Mouse (Mus musculus) right cerebral cortex, adult 18-20 months (tissue): Measurements from ENCODE around the gene Olfr666.
"Not testable (repeated sequence)": the region's sequence is repeated elsewhere in the genome, so short reads cannot be mapped to it uniquely, and the experiment has no call there.

ENCODE experiments used
- DNase-seq: peaks from one replicate; pipeline ENCODE4 v3.0.0; 2022; ENCODE audit warnings: mixed read lengths

Gene Olfr666

DNA sequence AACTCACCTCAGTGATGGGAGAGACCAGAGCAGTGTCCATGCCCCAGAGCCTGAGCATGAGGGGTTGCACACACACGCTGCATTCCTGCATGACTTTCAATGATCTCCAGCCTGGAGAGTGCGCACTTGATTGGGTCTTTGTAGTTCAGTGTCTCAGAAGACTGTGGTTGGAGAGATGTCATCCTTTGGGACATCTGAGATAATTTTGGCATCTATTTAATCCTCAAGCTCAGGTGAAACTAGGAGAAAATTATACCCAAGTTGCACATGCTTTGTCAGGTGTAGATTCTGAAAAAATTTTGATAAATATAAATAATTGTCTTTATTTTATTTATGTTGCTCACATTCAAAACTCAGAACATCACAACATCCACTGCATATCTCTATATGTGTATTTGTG, at the start of gene Olfr666:
Gene Olfr666, minus strand, starts transcription at position 101 of the 400 bp plus-strand sequence.
- no peak for DNase-seq

DNA sequence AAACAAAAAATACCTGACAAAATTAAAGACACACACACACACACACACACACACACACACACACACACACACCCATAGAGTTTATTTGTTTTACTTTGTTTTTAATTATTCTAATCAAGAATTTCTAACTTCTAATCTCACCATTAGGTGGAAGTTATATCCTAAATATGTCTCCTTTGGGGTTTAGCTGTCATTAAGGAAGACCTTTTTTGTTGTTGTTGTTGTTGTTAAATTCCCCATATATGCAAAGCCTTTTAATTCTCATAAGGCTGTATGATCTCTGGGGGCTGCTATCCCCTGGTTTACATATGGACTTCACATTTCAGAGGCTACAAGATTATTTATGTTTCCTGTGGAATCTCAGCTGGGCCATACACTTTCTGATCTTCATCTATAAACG, 38.2 kb upstream of the Olfr666 start, which contains the start of gene Olfr669:
Gene Olfr669, plus strand, starts transcription at position 301 of the 400 bp plus-strand sequence.
- DNase-seq, result no peak

DNA sequence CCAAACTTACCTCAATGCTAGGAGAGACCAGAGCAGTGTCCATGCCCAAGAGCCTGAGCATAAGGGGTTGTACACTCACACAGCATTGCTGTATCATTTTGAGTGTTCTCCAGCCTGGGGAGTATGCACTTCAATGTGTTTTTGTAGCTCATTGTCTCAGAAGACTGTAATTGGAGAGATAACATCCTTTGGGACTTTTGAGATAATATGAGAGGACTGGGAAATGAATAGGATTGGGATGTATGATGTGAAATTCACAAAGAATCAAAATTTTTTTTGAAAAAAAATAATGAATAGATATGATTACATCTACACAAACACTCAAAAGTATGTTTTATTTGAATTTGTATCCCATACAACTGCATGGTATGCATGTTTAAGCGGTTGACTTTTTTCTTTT, 32.2 kb upstream of the Olfr666 start, which contains the start of gene Olfr668:
Gene Olfr668, minus strand, starts transcription at position 101 of the 400 bp plus-strand sequence.
- DNase-seq, result no peak

DNA sequence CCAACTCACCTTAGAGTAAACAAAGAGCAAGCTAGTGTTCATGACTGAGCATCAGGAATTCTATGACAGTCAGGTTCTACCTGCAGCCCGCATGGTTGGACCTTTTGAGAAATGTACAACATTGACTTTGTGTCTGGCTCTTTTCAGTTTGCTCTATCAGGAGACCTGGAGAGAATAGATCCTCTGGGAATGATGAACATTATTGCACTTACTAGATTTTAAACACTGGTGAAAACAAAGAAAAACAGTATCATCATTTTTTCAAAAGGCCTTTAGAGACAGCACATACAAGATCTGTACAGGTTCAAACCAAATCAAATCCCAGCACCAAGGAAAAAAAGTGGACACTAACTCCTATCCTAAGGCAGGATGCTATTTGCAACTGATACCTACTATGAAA, 25.6 kb upstream of the Olfr666 start, which contains the start of gene Olfr667:
Gene Olfr667, minus strand, starts transcription at position 101 of the 400 bp plus-strand sequence.
- no peak for DNase-seq

DNA sequence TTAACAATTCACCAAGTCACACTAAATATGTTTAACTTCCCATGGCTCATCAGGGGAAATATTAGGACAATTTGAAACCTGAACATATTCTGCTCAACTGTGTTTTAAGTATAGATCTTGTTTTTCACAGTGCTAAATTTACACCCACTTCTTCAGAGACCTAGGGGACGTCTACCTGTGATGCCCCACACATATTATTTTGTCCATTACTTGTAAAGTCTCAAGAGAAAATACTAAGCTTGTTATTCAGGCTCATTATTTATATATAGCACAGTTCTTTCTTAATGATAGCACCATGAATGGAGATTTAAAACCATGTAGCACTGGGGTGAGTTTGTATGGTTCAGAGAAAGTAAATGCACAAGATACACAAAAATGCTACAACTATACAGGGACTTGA, 18.0 kb downstream of the Olfr666 start, which contains the start of gene Olfr665:
Gene Olfr665, plus strand, starts transcription at position 301 of the 400 bp plus-strand sequence.
- no peak for DNase-seq

DNA sequence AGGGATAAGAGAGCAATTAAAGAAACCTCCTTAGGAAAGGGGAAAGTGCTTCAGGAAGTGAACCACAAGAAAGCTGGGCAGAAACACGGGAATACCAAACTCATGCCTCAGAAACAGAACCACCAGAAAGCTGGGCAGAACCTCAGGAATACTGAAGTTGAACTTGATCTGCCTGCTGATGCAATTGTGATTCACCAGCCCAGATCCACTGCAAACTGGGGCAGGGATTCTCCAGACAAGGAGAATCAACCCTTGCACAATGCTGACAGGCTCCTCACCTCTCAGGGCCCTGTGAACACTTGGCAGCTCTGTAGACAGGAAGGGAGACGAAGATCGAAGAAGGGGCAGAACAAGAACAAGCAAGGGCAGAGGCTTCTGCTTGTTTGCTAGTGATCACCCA, 34.4 kb downstream of the Olfr666 start:
- DNase-seq, result no peak

DNA sequence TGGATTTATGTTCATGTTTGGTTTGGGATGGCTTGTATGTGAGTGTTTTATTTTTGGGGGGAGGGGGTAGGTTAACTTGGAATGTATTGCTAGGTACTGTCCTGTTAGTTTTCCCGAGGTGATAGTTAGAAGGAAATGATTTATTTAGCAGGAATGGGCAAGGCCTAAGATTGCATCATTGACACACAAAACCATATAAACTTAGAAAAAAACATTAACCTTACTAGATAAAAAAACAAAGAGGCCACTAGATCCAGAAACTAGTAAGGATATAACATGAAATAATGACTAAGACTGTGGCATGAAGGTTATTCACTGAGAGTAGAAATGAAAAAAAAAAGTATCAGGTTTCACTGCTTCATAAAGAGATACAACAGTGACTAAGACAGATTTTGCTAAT, 38.1 kb downstream of the Olfr666 start:
- DNase-seq, result no peak

DNA sequence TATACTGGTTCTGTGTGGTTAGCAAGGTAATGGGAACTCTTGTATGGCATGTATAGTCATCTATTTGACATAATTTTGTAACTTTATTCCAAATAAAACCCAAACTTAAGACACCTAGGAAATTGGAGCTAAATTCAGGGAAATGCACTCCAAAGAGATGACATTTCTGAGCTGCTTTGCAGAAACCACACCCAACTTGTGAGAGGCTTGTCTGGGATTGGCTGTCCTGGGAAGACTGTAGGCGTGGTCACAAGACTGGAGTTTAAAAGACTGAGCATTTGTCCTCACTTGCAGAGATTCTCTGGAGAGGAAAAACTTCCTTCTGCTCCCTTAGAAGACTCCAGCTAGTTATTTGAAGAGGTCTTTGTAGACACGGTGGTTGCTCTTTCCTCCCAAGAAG, 39.0 kb downstream of the Olfr666 start, which contains the start of gene Usp17la:
Gene Usp17la, plus strand, starts transcription at position 301 of the 400 bp plus-strand sequence.
- DNase-seq, result not testable (repeated sequence)

DNA sequence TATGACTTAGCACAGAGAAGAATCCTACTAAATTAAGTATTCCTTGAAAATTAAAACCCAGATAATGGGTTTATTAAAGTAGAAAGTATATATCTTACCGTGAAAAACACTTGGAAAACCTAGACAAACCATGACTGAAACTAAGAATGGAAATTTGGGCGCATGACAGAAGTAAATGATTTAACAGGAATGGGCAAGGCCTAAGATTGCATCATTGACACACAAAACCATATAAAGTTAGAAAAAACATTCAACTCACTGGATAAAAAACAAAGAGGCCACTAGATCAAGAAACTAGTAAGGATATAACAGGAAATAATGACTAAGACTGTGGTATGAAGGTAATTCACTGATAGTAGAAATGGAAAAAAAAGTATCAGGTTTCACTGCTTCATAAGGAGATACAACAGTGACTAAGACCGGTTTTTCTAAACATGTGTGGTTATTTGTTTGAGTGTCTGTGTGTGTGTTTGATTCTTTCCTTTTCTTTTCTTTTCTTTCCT, 40.5 kb downstream of the Olfr666 start:
- no peak for DNase-seq

DNA sequence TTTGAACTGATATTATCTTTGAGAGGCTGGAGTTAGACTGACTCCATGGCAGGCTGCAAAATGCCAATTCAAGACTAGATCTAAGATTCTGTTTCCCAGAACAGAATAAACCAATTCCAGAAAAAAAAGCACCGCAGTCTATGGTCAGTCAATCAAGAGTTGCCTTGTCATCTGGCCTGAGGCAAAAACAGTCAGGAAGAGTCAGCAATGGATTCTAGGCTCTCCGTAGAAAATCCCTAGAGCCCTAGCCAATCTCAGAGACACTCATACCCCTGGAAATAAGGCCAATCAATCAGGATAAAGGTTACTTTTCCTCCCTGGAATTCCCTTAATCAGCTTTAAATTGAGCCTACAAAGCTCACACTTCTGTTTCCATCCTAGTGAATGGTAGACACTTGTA, 44.2 kb downstream of the Olfr666 start:
- DNase-seq, result not testable (repeated sequence)

DNA sequence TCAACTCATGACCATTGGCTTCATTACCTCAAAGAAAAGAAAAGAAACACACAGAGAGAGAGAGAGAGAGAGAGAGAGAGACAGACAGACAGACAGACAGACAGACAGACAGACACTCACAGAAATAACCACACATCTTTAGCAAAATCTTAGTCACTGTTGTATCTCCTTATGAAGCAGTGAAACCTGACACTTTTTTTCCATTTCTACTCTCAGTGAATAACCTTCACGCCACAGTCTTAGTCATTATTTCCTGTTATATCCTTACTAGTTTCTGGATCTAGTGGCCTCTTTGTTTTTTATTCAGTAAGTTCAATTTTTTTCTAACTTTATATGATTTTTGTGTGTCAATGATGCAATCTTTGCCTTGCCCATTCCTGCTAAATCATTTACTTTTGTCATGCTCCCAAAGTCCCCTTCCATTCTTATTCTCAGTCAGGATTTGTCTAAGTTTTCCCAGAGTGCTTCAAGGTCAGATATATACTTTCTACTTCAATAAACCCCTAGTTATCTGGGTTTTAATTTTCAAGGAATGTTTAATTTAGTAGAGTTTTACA, 51.9 kb downstream of the Olfr666 start:
- no peak for DNase-seq

DNA sequence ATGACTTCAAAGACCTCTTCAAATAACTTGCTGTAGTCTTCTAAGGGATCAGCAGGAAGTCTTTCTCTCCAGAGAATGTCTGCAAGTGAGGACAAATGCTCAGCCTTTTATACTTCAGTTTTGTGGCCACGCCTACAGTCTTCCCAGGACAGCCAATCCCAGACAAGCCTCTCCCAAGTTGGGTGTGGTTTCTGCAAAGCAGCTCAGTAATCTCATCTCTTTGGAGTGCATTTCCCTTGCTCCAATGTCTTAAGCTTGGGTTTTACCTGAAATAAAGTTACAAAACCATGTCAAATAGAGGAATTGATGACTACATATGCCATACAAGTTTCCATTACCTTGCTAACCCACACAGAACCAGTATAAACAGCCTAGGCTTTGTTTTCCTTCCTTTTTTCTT, 53.2 kb downstream of the Olfr666 start, which contains the start of gene Usp17lb:
Gene Usp17lb, minus strand, starts transcription at position 101 of the 400 bp plus-strand sequence.
- DNase-seq, result no peak
